Mouse (Mus musculus) heart, postnatal 4 days (tissue): ENCODE measurements around the gene Prkd3. TPM values are rescaled to one million over a fixed set of nuclear protein-coding genes. Genes with fewer than 3 reads are reported as not detected.

Experiments
- DNase-seq: peaks from one replicate; pipeline ENCODE4 v3.0.0; 2021
- total RNA-seq, 2 experiments: library from RNA; stranded (reverse); gene quantifications; 2 replicates each; pipeline ENCODE4 v1.2.3; 2021

Prkd3 gene
- 10 to 100 TPM; 34.1 to 34.4 TPM for total RNA-seq

- DNase-seq, result peak; percentile 77
Measured at GRCm38 (mm10) chr17:79020208-79020983, at the start of gene Prkd3. Gene Prkd3 (minus strand): TSS chr17:79020816.

- DNase-seq, result no peak
Measured at GRCm38 (mm10) chr17:79069766-79070480, 49.3 kb upstream of the Prkd3 start.

GRCm38 (mm10) chr17:79069019-79069418 is 48.4 kb upstream of the Prkd3 start:
- peak; percentile 34 for DNase-seq

GRCm38 (mm10) chr17:79068581-79068980 is 48.0 kb upstream of the Prkd3 start:
- no peak for DNase-seq

- no peak for DNase-seq
Measured at GRCm38 (mm10) chr17:79064250-79064649, 43.6 kb upstream of the Prkd3 start.

GRCm38 (mm10) chr17:79060221-79060620 is 39.6 kb upstream of the Prkd3 start:
- DNase-seq, result no peak

GRCm38 (mm10) chr17:79058271-79058670 is 37.7 kb upstream of the Prkd3 start:
- DNase-seq, result no peak

- DNase-seq, result peak; percentile 77
Measured at GRCm38 (mm10) chr17:79052088-79052812, 31.6 kb upstream of the Prkd3 start.

- DNase-seq, result no peak
Measured at GRCm38 (mm10) chr17:79051606-79052005, 31.0 kb upstream of the Prkd3 start, which contains the start of gene Qpct. Gene Qpct (plus strand): TSS chr17:79051906.

- DNase-seq, result no peak
Measured at GRCm38 (mm10) chr17:79043705-79044104, 23.1 kb upstream of the Prkd3 start.

- no peak for DNase-seq
Measured at GRCm38 (mm10) chr17:79039660-79040059, 19.0 kb upstream of the Prkd3 start.

- DNase-seq, result no peak
Measured at GRCm38 (mm10) chr17:79032782-79033181, 12.2 kb upstream of the Prkd3 start.

- no peak for DNase-seq
Measured at GRCm38 (mm10) chr17:79031569-79031968, 11.0 kb upstream of the Prkd3 start.

- no peak for DNase-seq
Measured at GRCm38 (mm10) chr17:79029226-79029625, 8.6 kb upstream of the Prkd3 start.

GRCm38 (mm10) chr17:79024544-79024943 is 3.9 kb upstream of the Prkd3 start:
- no peak for DNase-seq

- DNase-seq, result no peak
Measured at GRCm38 (mm10) chr17:79022746-79023145, 2.1 kb upstream of the Prkd3 start.

- no peak for DNase-seq
Measured at GRCm38 (mm10) chr17:79020984-79021335, 344 bp upstream of the Prkd3 start.

- no peak for DNase-seq
Measured at GRCm38 (mm10) chr17:79019726-79020207, 849 bp downstream of the Prkd3 start.

GRCm38 (mm10) chr17:79018422-79018821 is 2.2 kb downstream of the Prkd3 start:
- no peak for DNase-seq

- DNase-seq, result no peak
Measured at GRCm38 (mm10) chr17:79015831-79016230, 4.8 kb downstream of the Prkd3 start.

- DNase-seq, result no peak
Measured at GRCm38 (mm10) chr17:79014911-79015685, 5.5 kb downstream of the Prkd3 start.

- DNase-seq, result no peak
Measured at GRCm38 (mm10) chr17:79013625-79014024, 7.0 kb downstream of the Prkd3 start.
